Mouse (Mus musculus): ENCODE measurements around the gene Trim52. TPM values are rescaled to one million over a fixed set of nuclear protein-coding genes. Genes with fewer than 3 reads are reported as not detected.

Trim52 gene
- polyA plus RNA-seq, 1 experiment, result not detected

DNA sequence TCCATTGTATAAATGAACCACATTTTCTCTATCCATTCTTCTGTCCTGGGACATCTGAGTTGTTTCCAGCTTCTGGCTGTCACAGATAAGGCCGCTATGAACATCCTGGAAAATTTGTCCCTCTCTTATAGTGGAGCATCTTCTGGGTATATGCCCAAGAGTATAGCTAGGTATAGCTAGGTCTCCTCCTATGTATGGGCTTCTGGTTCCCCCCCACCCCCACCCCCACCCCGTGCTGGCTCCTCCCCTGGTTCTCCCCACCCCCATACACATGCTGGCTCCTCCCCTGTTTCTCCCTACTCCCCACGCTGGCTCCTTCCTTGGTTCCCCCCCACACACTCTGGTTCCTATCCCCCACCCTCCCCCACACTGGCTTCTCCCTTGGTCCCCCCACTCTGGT is 78.0 kb downstream of the Trim52 start:
- Histone ChIP-seq H3K4me1 (ENCODE audit: control insufficient read depth, insufficient read depth, low read length) (no peaks in the 10 kb centered on the region), H3K4me3 (replicated peaks; ENCODE audit: extremely low read depth, low read depth, low read length) (no peak overlapping the region)
- WGBS, result 77% methylated on average over 3 of the region's 3 CpGs
- TF ChIP-seq POLR2A (IDR thresholded peaks at IDR 0.05; ENCODE audit: borderline replicate concordance, extremely low read depth, low read depth, low read length) (no peak), CTCF (IDR thresholded peaks at IDR 0.05; ENCODE audit: insufficient read depth, low read length) (no peak)
- no peak for DNase-seq

Other genes starting within 250 kb of the Trim52 start
- gene Spry2, start 209.4 kb upstream of the Trim52 start, polyA plus RNA-seq (2012; rRNA removed), result 27.3 and 27.8 TPM in 2 replicates

Data from lung, adult 2 months (tissue).